In genomic region chr2:127375759-127376341, GRCm38 (mm10) we compare ENCODE assay signal across 10 mouse cellular contexts. TPM values are rescaled to one million over a fixed set of nuclear protein-coding genes. Genes with fewer than 3 reads are reported as not detected.
DNase-seq lines count a peak whose midpoint lies in the region; ATAC-seq and TF ChIP-seq lines count a peak whose summit lies in the region.
"Had no signal": no experiment of that assay in that cellular context is flagged by ENCODE, and none has a peak within 500 bp of the region (broad histone marks: within the 10 kb centered on the region; RNA-seq: fewer than 3 reads in every experiment).

No protein-coding gene starts in this region.

- H3K9ac ChIP-seq in kidney, postnatal 0 days (ENCODE audit: low read depth, low read length): no peak overlapping the region
- no peak overlapping the region for H3K9ac ChIP-seq in MEL (ENCODE audit: control insufficient read depth, low read depth, low read length, poor library complexity, severe bottlenecking)

- DNase-seq in kidney, postnatal 0 days (ENCODE audit: low spot score): peak; percentile 35
- DNase-seq in kidney, adult 11 months: no peak
- peak; percentile 34 for DNase-seq in MEL (ENCODE audit: low read depth, low spot score)
- peak; percentile 38 for DNase-seq in embryo, embryonic 9.5 days (ENCODE audit: extremely low spot score)
- no peak for DNase-seq in testis, postnatal 10 days (ENCODE audit: low spot score)
- DNase-seq in layer of hippocampus, adult 9-11 months: no peak
- DNase-seq: heart, postnatal 36 days had no signal

- no peak overlapping the region for H3K4me2 ChIP-seq in kidney, postnatal 0 days (ENCODE audit: low read length)

- no peak overlapping the region for H3K27ac ChIP-seq in kidney, postnatal 0 days
- H3K27ac ChIP-seq in MEL (ENCODE audit: control insufficient read depth, low read depth, low read length): no peak overlapping the region

- 55% methylated on average over 7 of the region's 7 CpGs for WGBS in kidney, postnatal 0 days

- no peak for TF ChIP-seq RAD21 in MEL (IDR thresholded peaks at IDR 0.05; ENCODE audit: low read depth, low read length)

- no peaks in the 10 kb centered on the region for H3K27me3 ChIP-seq in kidney, postnatal 0 days (ENCODE audit: insufficient read depth, low read length)
- peaks cover 0 to 1% of the 10 kb centered on the region in 2 experiments; a peak in 1 of 4 replicates for H3K27me3 ChIP-seq in MEL (ENCODE audit: control insufficient read depth in 1 of 2, insufficient read depth in 2 of 2, low read length in 2 of 2)

- no peak for TF ChIP-seq EP300 in MEL (IDR thresholded peaks at IDR 0.05; ENCODE audit: low read depth in 1 of 2, low read length in 2 of 2)

- H3K4me3 ChIP-seq in kidney, postnatal 0 days (replicated peaks; ENCODE audit: low read depth, low read length): no peak overlapping the region
- no peak overlapping the region for H3K4me3 ChIP-seq in MEL (ENCODE audit: control insufficient read depth in 1 of 2, insufficient read depth in 1 of 2, low read depth in 2 of 2, low read length in 2 of 2)
- H3K4me3 ChIP-seq: myocyte had no signal

- TF ChIP-seq CTCF in kidney, postnatal 0 days (IDR thresholded peaks at IDR 0.05; ENCODE audit: low read depth): peak; percentile 63
- peak; percentile 39 to 63 (median 43) for TF ChIP-seq CTCF in MEL (IDR thresholded peaks at IDR 0.05 in 2 of 3, conservative IDR thresholded peaks at IDR 0.05 in 1 of 3; ENCODE audit: control insufficient read depth in 1 of 3, insufficient read depth in 1 of 3, low read depth in 2 of 3, low read length in 3 of 3, poor library complexity in 1 of 3, severe bottlenecking in 1 of 3)

- TF ChIP-seq POLR2A in MEL (IDR thresholded peaks at IDR 0.05; ENCODE audit: control insufficient read depth in 1 of 2, insufficient read depth in 1 of 2, low read depth in 1 of 2, low read length in 2 of 2, poor library complexity in 1 of 2): no peak

- no peaks in the 10 kb centered on the region for H3K9me3 ChIP-seq in kidney, postnatal 0 days (replicated peaks; ENCODE audit: low read length)
- H3K9me3 ChIP-seq in MEL (replicated peaks; ENCODE audit: insufficient read depth, low read length): no peaks in the 10 kb centered on the region

- H3K79me2 ChIP-seq in MEL (ENCODE audit: control insufficient read depth, insufficient read depth, low read length, poor library complexity): no peaks in the 10 kb centered on the region

- H3K4me1 ChIP-seq in kidney, postnatal 0 days (replicated peaks; ENCODE audit: insufficient read depth, low read length): no peaks in the 10 kb centered on the region
- H3K4me1 ChIP-seq in MEL (ENCODE audit: control insufficient read depth in 1 of 2, insufficient read depth in 2 of 2, low read length in 2 of 2): no peaks in the 10 kb centered on the region

- H3K36me3 ChIP-seq in kidney, postnatal 0 days (ENCODE audit: insufficient read depth, low read length): no peaks in the 10 kb centered on the region
- no peaks in the 10 kb centered on the region for H3K36me3 ChIP-seq in MEL (ENCODE audit: control insufficient read depth in 1 of 2, insufficient read depth in 2 of 2, low read length in 2 of 2)

- no peak for ATAC-seq in kidney, postnatal 0 days (replicated peaks; ENCODE audit: low FRiP score, low read depth)
- ATAC-seq in neutrophil, adult 5-6 weeks (ENCODE audit: extremely low read depth, insufficient number of reproducible peaks, low FRiP score, poor library complexity, severe bottlenecking): 0 out of 2 replicates have a peak, but pooled peaks have one; percentile 29
- ATAC-seq in inflammation-experienced regulatory T-cells, adult 6 months: no peak

TF ChIP-seq in MEL, 35 proteins besides CTCF, POLR2A, EP300 and RAD21:
- peak; percentile 35 for TF ChIP-seq SMC3 (IDR thresholded peaks at IDR 0.05; ENCODE audit: low read depth, low read length)
- no peak for TF ChIP-seq MXI1 (IDR thresholded peaks at IDR 0.05; ENCODE audit: low read depth, low read length)

RNA-seq across cellular contexts. Expression of gene Adra2b, which starts 12.8 kb away (rescaled TPM):
- polyA plus RNA-seq in kidney, postnatal 0 days (2015; fragmentation: Nextera tagmentation; extraction: Ambion mirVana): 10.3 and 10.5 TPM in 2 replicates
- not detected in 2 replicates for total RNA-seq in MEL (2012; rRNA removed)
- polyA plus RNA-seq in MEL (2012; ENCODE audit: insufficient read depth in 1 of 2, insufficient read length in 2 of 2, low read depth in 1 of 2, low replicate concordance in 2 of 2, missing spikeins in 1 of 2): not detected
- not detected in 2 replicates for total RNA-seq in neutrophil, adult 5-6 weeks (2017)
- under 1 TPM in 1 of 3 experiments, not detected in 2; 0.13 TPM for polyA plus RNA-seq in inflammation-experienced regulatory T-cells, adult 6 months (2017; shearing (Covaris generic))
- polyA plus RNA-seq: myocyte had no signal

RNA-seq across cellular contexts. Expression of gene Astl, which starts 37.4 kb away (rescaled TPM):
- not detected in 2 replicates for polyA plus RNA-seq in kidney, postnatal 0 days (2015; fragmentation: Nextera tagmentation; extraction: Ambion mirVana)
- total RNA-seq in MEL (2012; rRNA removed): not detected in 2 replicates
- not detected for polyA plus RNA-seq in MEL (2012; ENCODE audit: insufficient read depth in 1 of 2, insufficient read length in 2 of 2, low read depth in 1 of 2, low replicate concordance in 2 of 2, missing spikeins in 1 of 2)
- total RNA-seq in neutrophil, adult 5-6 weeks (2017): 1.2 and 1.5 TPM in 2 replicates
- under 1 TPM in 2 of 3 experiments, not detected in 1; 0.21 to 0.35 TPM for polyA plus RNA-seq in inflammation-experienced regulatory T-cells, adult 6 months (2017; shearing (Covaris generic))
- total RNA-seq: heart, postnatal 36 days had no signal

RNA-seq across cellular contexts. Expression of gene Dusp2, which starts 39.9 kb away (rescaled TPM):
- 8.2 and 10.3 TPM in 2 replicates for polyA plus RNA-seq in kidney, postnatal 0 days (2015; fragmentation: Nextera tagmentation; extraction: Ambion mirVana)
- 6.5 and 10.4 TPM in 2 replicates for total RNA-seq in MEL (2012; rRNA removed)
- polyA plus RNA-seq in MEL (2012; ENCODE audit: insufficient read depth in 1 of 2, insufficient read length in 2 of 2, low read depth in 1 of 2, low replicate concordance in 2 of 2, missing spikeins in 1 of 2): 10 to 100 TPM in 1 of 2 experiments, not detected in 1; 11.6 TPM
- 175 and 211 TPM in 2 replicates for total RNA-seq in neutrophil, adult 5-6 weeks (2017)
- polyA plus RNA-seq in inflammation-experienced regulatory T-cells, adult 6 months (2017; shearing (Covaris generic)): 10 to 100 TPM; 26.0 to 29.5 (median 27.9) TPM

RNA-seq across cellular contexts. Expression of gene Gpat2, which starts 49.1 kb away (rescaled TPM):
- polyA plus RNA-seq in kidney, postnatal 0 days (2015; fragmentation: Nextera tagmentation; extraction: Ambion mirVana): 0.10 and 0.12 TPM in 2 replicates
- not detected in 2 replicates for total RNA-seq in MEL (2012; rRNA removed)
- polyA plus RNA-seq in MEL (2012; ENCODE audit: insufficient read depth in 1 of 2, insufficient read length in 2 of 2, low read depth in 1 of 2, low replicate concordance in 2 of 2, missing spikeins in 1 of 2): under 1 TPM in 1 of 2 experiments, not detected in 1; 0.07 TPM
- total RNA-seq in neutrophil, adult 5-6 weeks (2017): not detected in 2 replicates
- polyA plus RNA-seq in inflammation-experienced regulatory T-cells, adult 6 months (2017; shearing (Covaris generic)): under 1 TPM in 2 of 3 experiments, not detected in 1; 0.14 to 0.34 TPM
- total RNA-seq: heart, postnatal 36 days had no signal
- polyA plus RNA-seq: myocyte had no signal

Comparison
In these comparisons a context has a peak if more than half of its experiments do, and no peak if none do; other contexts are left out.
1. DNase-seq: peak in kidney, postnatal 0 days (single experiment), MEL (single experiment) and embryo, embryonic 9.5 days (single experiment); none in kidney, adult 11 months (single experiment), testis, postnatal 10 days (single experiment) and layer of hippocampus, adult 9-11 months (single experiment).